Mouse (Mus musculus) stomach, embryonic 15.5 days (tissue): Measurements from ENCODE around the gene Rbfox1. TPM values are rescaled to one million over a fixed set of nuclear protein-coding genes. Genes with fewer than 3 reads are reported as not detected.

Experiments used
- ATAC-seq: fragments of 200-750 bp; cut with Nextera tagmentation; 2 replicates; pipeline ENCODE4 v1.8.0; 2017; ENCODE audit warnings: low read depth, moderate number of reproducible peaks, moderate TSS enrichment; ENCODE audit not compliant: insufficient read depth, low FRiP score
- H3K27ac ChIP-seq: fragments of 300-500 bp; sonication (generic); 2 replicates; pipeline ENCODE4 v1.5.1; 2015; ENCODE audit warnings: mild to moderate bottlenecking, inconsistent platforms
- H3K27me3 ChIP-seq: fragments of 300-500 bp; sonication (generic); replicated peaks from 2 replicates; pipeline ENCODE4 v1.6.1; 2015; ENCODE audit warnings: inconsistent platforms
- H3K36me3 ChIP-seq: fragments of 300-500 bp; sonication (generic); 2 replicates; pipeline ENCODE4 v1.6.1; 2015; ENCODE audit warnings: inconsistent platforms
- H3K4me1 ChIP-seq: fragments of 300-500 bp; sonication (generic); 2 replicates; pipeline ENCODE4 v1.6.1; 2015; ENCODE audit warnings: inconsistent platforms
- H3K4me2 ChIP-seq: fragments of 300-500 bp; sonication (generic); 2 replicates; pipeline ENCODE4 v1.6.1; 2015; ENCODE audit warnings: mild to moderate bottlenecking, inconsistent platforms
- H3K4me3 ChIP-seq: fragments of 300-500 bp; sonication (generic); replicated peaks from 2 replicates; pipeline ENCODE4 v1.5.1; 2015; ENCODE audit warnings: inconsistent platforms
- H3K9ac ChIP-seq: fragments of 300-500 bp; sonication (generic); 2 replicates; pipeline ENCODE4 v1.6.1; 2015; ENCODE audit warnings: inconsistent platforms
- H3K9me3 ChIP-seq: fragments of 300-500 bp; sonication (generic); 2 replicates; pipeline ENCODE4 v1.6.1; 2016; ENCODE audit warnings: inconsistent platforms
- WGBS: fragments of 180-500 bp; shearing (Covaris S2); methylation state at CpG from one replicate; pipeline ENCODE4 v1.1.7; 2015; 5-methylcytosine and 5-hydroxymethylcytosine counted together
- polyA plus RNA-seq: library from polyadenylated mRNA; unstranded; fragments of >200 nt; fragmentation: Nextera tagmentation; extraction: Ambion mirVana; gene quantifications from 2 replicates; pipeline ENCODE4 v1.2.1, GENCODE M21; 2015

Rbfox1 gene
- polyA plus RNA-seq, 1 experiment from 2014 or later: 3.5 TPM

DNA sequence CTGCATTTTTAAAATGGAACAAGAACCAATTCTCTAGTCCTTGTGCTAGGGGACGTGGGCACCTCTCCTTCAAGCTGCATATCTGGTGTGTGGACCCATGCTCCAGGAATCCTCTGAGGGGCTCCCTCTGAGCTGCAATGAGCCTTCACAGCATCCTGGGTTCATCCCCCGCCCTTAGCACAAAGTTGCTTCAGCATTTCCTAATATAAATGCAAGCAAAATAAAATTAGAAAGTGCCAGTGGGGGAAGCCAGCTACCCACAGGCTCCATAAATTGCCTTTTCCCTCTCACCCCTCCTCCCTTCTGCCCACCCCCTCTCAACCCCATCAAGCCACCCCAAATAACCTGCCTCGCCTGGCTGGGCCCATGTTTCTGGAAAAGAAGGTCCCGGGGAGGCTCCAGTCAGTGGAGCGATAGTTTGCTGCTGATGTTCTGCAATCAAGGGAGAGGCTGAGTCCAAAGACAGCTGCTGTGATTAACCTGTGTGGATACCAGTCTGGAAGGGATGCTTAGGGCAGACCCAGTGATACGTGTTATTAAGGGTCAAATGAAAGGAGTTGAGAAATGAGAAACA lies 1070.0 kb downstream of the Rbfox1 start:
- ATAC-seq: no peak
- H3K4me2 ChIP-seq: no peak overlapping the region
- no peak overlapping the region for H3K4me3 ChIP-seq
- H3K36me3 ChIP-seq: no peaks in the 10 kb centered on the region
- H3K27ac ChIP-seq: no peak overlapping the region
- 87% methylated on average over 6 of the region's 6 CpGs for WGBS
- no peaks in the 10 kb centered on the region for H3K9me3 ChIP-seq
- H3K4me1 ChIP-seq: no peaks in the 10 kb centered on the region
- no peak overlapping the region for H3K9ac ChIP-seq
- H3K27me3 ChIP-seq: no peaks in the 10 kb centered on the region

DNA sequence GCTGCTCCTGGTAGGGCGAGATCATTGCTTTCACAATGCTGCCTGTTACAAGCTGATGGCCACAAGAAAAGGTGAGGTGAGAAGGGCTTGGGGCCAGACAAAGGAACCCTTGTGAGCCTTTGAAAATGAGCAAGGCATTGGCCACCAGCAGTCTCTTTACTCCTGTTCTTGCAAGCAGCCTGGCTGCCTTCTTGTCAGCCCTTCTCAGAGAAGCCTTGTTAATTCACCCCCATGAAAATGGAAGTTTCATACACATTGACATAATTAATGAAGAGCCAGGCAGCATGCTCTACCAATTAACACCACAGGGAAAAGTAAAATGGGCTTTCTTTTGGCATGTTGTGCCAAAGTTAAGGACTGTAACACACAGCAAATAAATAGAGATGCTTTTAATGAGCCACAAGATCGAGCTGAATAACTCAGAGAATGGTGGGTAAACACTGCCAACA lies 1076.8 kb downstream of the Rbfox1 start:
- no peak for ATAC-seq

DNA sequence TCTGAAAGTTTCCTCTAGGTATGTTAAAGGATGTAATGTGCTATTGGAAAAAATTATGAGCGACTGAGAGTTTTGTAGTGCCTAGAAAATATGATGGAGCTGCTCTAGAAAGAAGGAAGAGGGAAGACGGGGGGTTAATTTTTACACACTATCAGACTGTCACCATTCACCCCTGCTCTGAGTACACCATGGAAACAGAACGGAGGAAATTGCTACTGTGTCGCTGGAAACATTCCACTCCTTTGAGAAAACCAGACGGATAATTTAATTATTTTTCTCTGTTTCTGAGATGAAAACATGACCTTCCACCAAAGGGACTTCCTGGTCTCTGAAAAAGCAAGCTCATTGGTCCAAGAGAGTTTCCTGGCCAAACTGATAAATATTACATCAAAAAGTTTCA lies 1077.4 kb downstream of the Rbfox1 start:
- Histone ChIP-seq H3K9ac (no peak overlapping the region), H3K9me3 (no peaks in the 10 kb centered on the region), H3K4me2 (no peak overlapping the region), H3K27me3 (no peaks in the 10 kb centered on the region), H3K4me1 (no peaks in the 10 kb centered on the region), H3K36me3 (no peaks in the 10 kb centered on the region), H3K4me3 (no peak overlapping the region), H3K27ac (no peak overlapping the region)
- 36% methylated on average over 5 of the region's 5 CpGs for WGBS
- no peak for ATAC-seq

More for the DNA sequence above, 1076.8 kb downstream of the Rbfox1 start:
- no peaks in the 10 kb centered on the region for H3K9me3 ChIP-seq
- no peaks in the 10 kb centered on the region for H3K27me3 ChIP-seq
- WGBS: 27% methylated on average over 2 of the region's 2 CpGs
- no peak overlapping the region for H3K9ac ChIP-seq
- no peaks in the 10 kb centered on the region for H3K36me3 ChIP-seq
- no peak overlapping the region for H3K4me2 ChIP-seq
- H3K27ac ChIP-seq: no peak overlapping the region
- no peaks in the 10 kb centered on the region for H3K4me1 ChIP-seq
- H3K4me3 ChIP-seq: no peak overlapping the region

DNA sequence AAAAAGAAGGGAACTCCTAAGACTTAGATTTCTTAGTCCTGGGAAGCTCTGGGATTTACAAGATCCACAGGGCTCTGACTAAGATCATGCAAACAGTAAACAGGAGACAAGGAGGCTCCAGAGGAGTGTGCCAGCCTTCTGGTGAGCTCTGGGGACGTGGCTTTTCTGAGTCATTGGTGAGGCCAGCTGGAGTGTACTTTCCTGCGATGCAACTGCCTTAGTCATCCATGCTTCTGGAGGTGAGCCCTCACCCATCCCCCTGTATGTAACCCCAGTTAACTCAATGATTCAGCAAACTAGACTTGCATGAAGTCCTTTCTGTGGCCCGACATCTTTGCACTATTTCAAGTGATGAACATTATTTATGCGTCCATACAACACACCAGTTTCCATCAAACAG lies 1078.4 kb downstream of the Rbfox1 start:
- Histone ChIP-seq H3K4me3 (no peak overlapping the region), H3K4me1 (no peaks in the 10 kb centered on the region), H3K36me3 (no peaks in the 10 kb centered on the region), H3K9ac (no peak overlapping the region), H3K9me3 (no peaks in the 10 kb centered on the region), H3K27me3 (no peaks in the 10 kb centered on the region), H3K27ac (no peak overlapping the region), H3K4me2 (no peak overlapping the region)
- no peak for ATAC-seq
- 73% methylated on average over 4 of the region's 4 CpGs for WGBS

GRCm38 (mm10) chr16:6964720-6965583 lies 1079.8 kb downstream of the Rbfox1 start:
- H3K27ac ChIP-seq: no peak overlapping the region
- H3K27me3 ChIP-seq: no peaks in the 10 kb centered on the region
- no peaks in the 10 kb centered on the region for H3K4me1 ChIP-seq
- H3K36me3 ChIP-seq: no peaks in the 10 kb centered on the region
- H3K4me2 ChIP-seq: no peak overlapping the region
- H3K4me3 ChIP-seq: no peak overlapping the region
- 15% methylated on average over 8 of the region's 8 CpGs for WGBS
- no peak overlapping the region for H3K9ac ChIP-seq
- ATAC-seq: no peak
- H3K9me3 ChIP-seq: no peaks in the 10 kb centered on the region

DNA sequence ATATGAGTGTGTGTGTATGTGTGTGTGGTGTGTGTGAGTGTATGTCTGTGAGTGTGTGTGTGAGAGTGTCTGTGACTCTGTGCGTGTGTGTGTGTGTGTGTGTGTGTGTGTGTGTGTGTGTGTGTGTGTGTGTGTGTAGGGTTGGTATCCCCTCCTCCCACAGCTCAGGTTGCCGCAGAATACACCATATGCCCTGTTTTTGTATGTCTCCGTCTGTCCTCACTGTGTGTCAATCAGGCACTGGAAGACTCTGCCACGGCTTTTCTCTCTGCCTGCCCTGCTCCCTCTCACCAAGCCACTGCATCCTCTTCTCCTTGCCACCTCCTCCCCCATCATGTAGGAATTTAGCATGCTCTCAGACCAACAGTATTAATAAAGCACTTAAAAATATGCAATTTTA lies 1084.8 kb downstream of the Rbfox1 start:
- Histone ChIP-seq H3K27me3 (no peaks in the 10 kb centered on the region), H3K9me3 (no peaks in the 10 kb centered on the region), H3K27ac (no peak overlapping the region), H3K4me1 (no peaks in the 10 kb centered on the region), H3K9ac (no peak overlapping the region), H3K36me3 (no peaks in the 10 kb centered on the region), H3K4me3 (no peak overlapping the region), H3K4me2 (no peak overlapping the region)
- 87% methylated on average over 3 of the region's 4 CpGs for WGBS
- no peak for ATAC-seq

DNA sequence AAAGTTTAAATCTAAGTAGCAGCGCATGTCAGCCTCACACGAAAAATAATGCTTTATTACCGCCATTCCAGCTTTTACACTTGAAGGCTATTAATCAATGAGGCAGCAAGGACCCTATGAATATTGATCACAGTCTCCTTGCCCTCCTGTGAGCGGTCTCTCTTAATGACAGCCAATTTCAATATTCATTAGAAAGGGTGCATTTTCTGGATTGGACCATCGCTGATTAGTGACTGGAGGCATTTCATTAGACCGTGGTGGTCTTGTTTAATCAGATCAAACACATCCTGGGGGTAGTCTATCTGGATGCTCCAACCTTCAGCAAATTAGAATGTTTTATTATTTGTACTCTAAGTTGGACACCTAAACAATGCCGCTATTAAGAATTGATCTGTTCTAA lies 1091.2 kb downstream of the Rbfox1 start:
- no peak for ATAC-seq
- Histone ChIP-seq H3K4me1 (no peaks in the 10 kb centered on the region), H3K4me2 (no peak overlapping the region), H3K36me3 (no peaks in the 10 kb centered on the region), H3K4me3 (no peak overlapping the region), H3K9ac (no peak overlapping the region), H3K9me3 (no peaks in the 10 kb centered on the region), H3K27me3 (no peaks in the 10 kb centered on the region), H3K27ac (no peak overlapping the region)
- WGBS: 81% methylated on average over 7 of the region's 7 CpGs

GRCm38 (mm10) chr16:6983947-6984346 lies 1098.8 kb downstream of the Rbfox1 start:
- no peak for ATAC-seq
- Histone ChIP-seq H3K4me1 (no peaks in the 10 kb centered on the region), H3K4me3 (no peak overlapping the region), H3K9ac (no peak overlapping the region), H3K27ac (no peak overlapping the region), H3K27me3 (no peaks in the 10 kb centered on the region), H3K9me3 (no peaks in the 10 kb centered on the region), H3K36me3 (no peaks in the 10 kb centered on the region), H3K4me2 (no peak overlapping the region)
- 94% methylated on average over 2 of the region's 2 CpGs for WGBS

DNA sequence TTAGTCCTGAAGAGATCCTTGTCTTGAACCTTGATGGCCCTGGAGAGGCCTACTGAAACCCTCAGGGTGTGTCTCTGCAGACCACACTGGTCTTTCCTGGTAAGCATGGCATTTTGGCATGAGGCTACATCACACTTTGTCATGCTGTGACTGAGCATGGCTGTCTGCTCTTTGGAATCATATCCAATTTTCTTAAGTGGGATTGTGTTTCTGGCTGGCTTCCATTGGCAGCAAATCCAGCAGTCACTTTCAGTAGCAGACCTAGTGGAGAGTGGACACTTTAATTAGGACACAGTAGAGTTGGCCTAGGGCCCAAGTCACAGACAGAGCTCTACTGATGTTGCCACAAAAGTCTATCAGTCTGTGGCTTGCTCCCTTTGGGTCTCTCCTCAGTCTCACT lies 1100.9 kb downstream of the Rbfox1 start:
- H3K27ac ChIP-seq: no peak overlapping the region
- H3K9ac ChIP-seq: no peak overlapping the region
- H3K36me3 ChIP-seq: no peaks in the 10 kb centered on the region
- H3K27me3 ChIP-seq: no peaks in the 10 kb centered on the region
- no peaks in the 10 kb centered on the region for H3K9me3 ChIP-seq
- ATAC-seq: no peak
- no peaks in the 10 kb centered on the region for H3K4me1 ChIP-seq
- no peak overlapping the region for H3K4me2 ChIP-seq
- H3K4me3 ChIP-seq: no peak overlapping the region

- H3K4me2 ChIP-seq: no peak overlapping the region
- no peaks in the 10 kb centered on the region for H3K4me1 ChIP-seq
- no peak for ATAC-seq
- no peak overlapping the region for H3K9ac ChIP-seq
- no peak overlapping the region for H3K4me3 ChIP-seq
- H3K9me3 ChIP-seq: no peaks in the 10 kb centered on the region
- H3K36me3 ChIP-seq: no peaks in the 10 kb centered on the region
- H3K27me3 ChIP-seq: no peaks in the 10 kb centered on the region
- WGBS: 57% methylated on average over 2 of the region's 2 CpGs
- no peak overlapping the region for H3K27ac ChIP-seq
Measured at GRCm38 (mm10) chr16:6986494-6986893, 1101.3 kb downstream of the Rbfox1 start.

- Histone ChIP-seq H3K27ac (no peak overlapping the region), H3K9me3 (no peaks in the 10 kb centered on the region), H3K27me3 (no peaks in the 10 kb centered on the region), H3K4me2 (no peak overlapping the region), H3K4me3 (no peak overlapping the region), H3K4me1 (no peaks in the 10 kb centered on the region), H3K36me3 (no peaks in the 10 kb centered on the region), H3K9ac (no peak overlapping the region)
- peak; percentile 39; the same call in 1 of the 2 replicates for ATAC-seq
- WGBS: 34% methylated on average over 5 of the region's 5 CpGs
Measured at GRCm38 (mm10) chr16:6992251-6992650, 1107.1 kb downstream of the Rbfox1 start.

GRCm38 (mm10) chr16:6993180-6993579 lies 1108.0 kb downstream of the Rbfox1 start:
- ATAC-seq: no peak
- Histone ChIP-seq H3K4me2 (no peak overlapping the region), H3K4me1 (no peaks in the 10 kb centered on the region), H3K4me3 (no peak overlapping the region), H3K9me3 (no peaks in the 10 kb centered on the region), H3K27ac (no peak overlapping the region), H3K36me3 (no peaks in the 10 kb centered on the region), H3K9ac (no peak overlapping the region), H3K27me3 (no peaks in the 10 kb centered on the region)
- 28% methylated on average over 2 of the region's 2 CpGs for WGBS
